Mouse (Mus musculus) cerebral cortex, adult 2 months (tissue): ENCODE results near the gene Fgfr2.

Source experiments
- WGBS: fragments of 180-500 bp; shearing (Covaris S2); methylation state at CpG from one replicate; pipeline ENCODE4 v1.1.7; 2018; 5-methylcytosine and 5-hydroxymethylcytosine counted together

The Fgfr2 gene

GRCm38 (mm10) chr7:132608316-132609020 lies 514.7 kb downstream of the Fgfr2 start:
- 94% methylated on average over 4 of the region's 4 CpGs for WGBS

- 80% methylated on average over 5 of the region's 5 CpGs for WGBS
These were observed 517.5 kb downstream of the Fgfr2 start for GRCm38 (mm10) chr7:132605689-132606088.

- 84% methylated on average over 4 of the region's 4 CpGs for WGBS
These were observed 518.4 kb downstream of the Fgfr2 start for GRCm38 (mm10) chr7:132604720-132605119.

GRCm38 (mm10) chr7:132600926-132601325 lies 522.2 kb downstream of the Fgfr2 start:
- 42% methylated on average over 8 of the region's 8 CpGs for WGBS

GRCm38 (mm10) chr7:132600026-132600425 lies 523.1 kb downstream of the Fgfr2 start:
- 19% methylated on average over 9 of the region's 9 CpGs for WGBS

- 4% methylated on average over 51 of the region's 52 CpGs for WGBS
These were observed 523.8 kb downstream of the Fgfr2 start, which contains the start of gene Nkx1-2 for GRCm38 (mm10) chr7:132599071-132599975. TSS of gene Nkx1-2 (minus strand) at chr7:132599637.

GRCm38 (mm10) chr7:132597251-132598041 lies 525.7 kb downstream of the Fgfr2 start:
- 1% methylated on average over 59 of the region's 60 CpGs for WGBS

- 16% methylated on average over 26 of the region's 26 CpGs for WGBS
These were observed 526.4 kb downstream of the Fgfr2 start for GRCm38 (mm10) chr7:132596557-132597250.

- WGBS: 88% methylated on average over 3 of the region's 3 CpGs
These were observed 527.4 kb downstream of the Fgfr2 start for GRCm38 (mm10) chr7:132595787-132596186.

- 68% methylated on average over 2 of the region's 2 CpGs for WGBS
These were observed 528.8 kb downstream of the Fgfr2 start for GRCm38 (mm10) chr7:132594325-132594724.

GRCm38 (mm10) chr7:132593762-132594161 lies 529.4 kb downstream of the Fgfr2 start:
- WGBS: 74% methylated on average over 2 of the region's 2 CpGs

GRCm38 (mm10) chr7:132589610-132590009 lies 533.5 kb downstream of the Fgfr2 start:
- 77% methylated on average over 5 of the region's 5 CpGs for WGBS

GRCm38 (mm10) chr7:132587167-132587566 lies 536.0 kb downstream of the Fgfr2 start:
- WGBS: 59% methylated on average over 5 of the region's 5 CpGs

GRCm38 (mm10) chr7:132585695-132586491 lies 537.3 kb downstream of the Fgfr2 start:
- 67% methylated on average over 3 of the region's 3 CpGs for WGBS

GRCm38 (mm10) chr7:132581441-132581840 lies 541.7 kb downstream of the Fgfr2 start:
- WGBS: 88% methylated on average over 2 of the region's 2 CpGs

- WGBS: 88% methylated on average over 6 of the region's 6 CpGs
These were observed 542.6 kb downstream of the Fgfr2 start for GRCm38 (mm10) chr7:132580511-132580910.

GRCm38 (mm10) chr7:132576891-132577290 lies 546.3 kb downstream of the Fgfr2 start:
- 64% methylated on average over 4 of the region's 4 CpGs for WGBS

- WGBS: under 1% methylated on average over 49 of the region's 49 CpGs
These were observed 547.0 kb downstream of the Fgfr2 start, which contains the start of gene Oat for GRCm38 (mm10) chr7:132576116-132576650. TSS of gene Oat (minus strand) at chr7:132576398.

GRCm38 (mm10) chr7:132575623-132576022 lies 547.5 kb downstream of the Fgfr2 start:
- 1% methylated on average over 13 of the region's 13 CpGs for WGBS

- 68% methylated on average over 5 of the region's 5 CpGs for WGBS
These were observed 548.5 kb downstream of the Fgfr2 start for GRCm38 (mm10) chr7:132574646-132575045.
